Mouse (Mus musculus) heart, adult 11 months (tissue): Measurements from ENCODE around the gene Phldb1.

Source experiments
- DNase-seq: peaks from one replicate; pipeline ENCODE4 v3.0.0; 2022

Phldb1 gene

DNA sequence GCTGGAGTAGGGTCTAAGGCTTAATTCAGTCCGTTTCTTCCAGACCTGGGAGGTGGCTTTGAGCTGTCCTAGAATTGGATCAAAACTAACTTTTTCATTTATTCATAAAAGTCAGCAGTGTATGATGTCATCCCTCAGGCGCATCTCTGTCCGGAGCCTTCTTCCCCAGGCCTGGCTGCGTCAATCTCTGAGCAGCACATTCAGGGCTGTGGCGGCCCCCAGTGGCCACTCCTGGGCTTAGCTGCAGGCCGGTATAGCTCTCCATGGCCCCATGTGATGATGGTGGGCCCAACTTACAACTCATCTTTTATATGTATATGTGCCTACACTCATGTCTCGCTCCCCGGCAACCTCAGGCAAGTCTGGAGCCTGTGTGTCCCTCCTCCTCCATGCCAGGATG lies 83.0 kb downstream of the Phldb1 start:
- DNase-seq, result peak; percentile 95

DNA sequence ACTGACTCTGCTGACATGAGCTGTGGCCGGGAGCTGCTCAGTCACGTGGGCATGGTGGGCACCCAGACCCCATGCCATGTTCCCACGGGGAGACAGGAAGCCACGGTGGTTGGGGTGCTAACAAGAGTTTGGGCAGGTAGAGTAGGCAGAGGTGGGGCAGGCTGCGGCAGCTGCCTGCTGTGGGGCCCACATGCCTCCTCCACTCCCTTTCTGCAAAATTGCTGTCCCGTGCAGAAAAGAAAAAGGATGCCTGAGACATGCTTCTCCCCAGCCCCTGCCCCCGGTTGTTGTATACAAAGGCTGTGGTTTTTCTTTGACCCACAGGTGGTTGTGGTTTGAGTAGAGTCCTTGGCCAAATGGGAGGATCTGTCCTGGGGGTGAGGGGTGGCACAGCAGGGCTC lies 86.1 kb downstream of the Phldb1 start:
- peak; percentile 86 for DNase-seq

DNA sequence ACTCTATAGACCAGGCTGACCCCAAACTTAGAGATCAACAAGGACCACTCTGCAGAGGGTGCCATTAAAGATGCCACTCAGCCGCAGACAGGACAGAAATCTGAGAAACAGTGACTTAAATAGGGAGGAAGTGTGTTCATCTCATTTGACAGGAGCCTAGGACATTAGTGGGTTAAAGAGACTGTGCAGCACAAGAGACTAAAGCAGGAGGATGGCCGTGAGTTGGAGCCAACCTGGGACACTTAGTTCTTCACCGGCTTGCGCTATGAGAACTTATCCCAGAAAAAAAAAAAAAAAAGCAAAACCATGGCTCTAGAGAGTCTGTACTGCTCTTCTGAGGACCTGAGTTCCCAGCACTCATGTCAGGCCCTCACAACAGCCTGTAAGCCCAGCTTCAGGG lies 87.3 kb downstream of the Phldb1 start:
- peak; percentile 68 for DNase-seq

DNA sequence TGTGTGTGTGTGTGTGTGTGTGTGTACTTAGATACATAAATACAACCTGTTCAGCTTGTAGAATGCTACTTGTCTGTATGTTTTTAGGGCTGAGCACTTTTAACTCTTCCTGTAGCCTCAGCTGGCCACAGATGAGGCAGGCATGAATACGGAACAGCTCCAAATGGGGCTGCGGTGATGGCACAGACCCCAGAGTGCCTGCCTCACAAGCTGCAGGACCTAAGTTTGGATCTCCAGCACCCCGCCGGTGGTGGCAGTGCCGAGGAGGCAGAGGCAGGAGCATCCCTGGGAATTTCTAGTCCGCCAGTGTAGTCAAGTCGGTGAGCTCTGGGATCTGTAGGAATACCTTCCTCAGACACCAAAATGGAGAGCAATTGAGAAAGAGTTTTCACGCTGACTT lies 88.0 kb downstream of the Phldb1 start:
- peak; percentile 64 for DNase-seq

DNA sequence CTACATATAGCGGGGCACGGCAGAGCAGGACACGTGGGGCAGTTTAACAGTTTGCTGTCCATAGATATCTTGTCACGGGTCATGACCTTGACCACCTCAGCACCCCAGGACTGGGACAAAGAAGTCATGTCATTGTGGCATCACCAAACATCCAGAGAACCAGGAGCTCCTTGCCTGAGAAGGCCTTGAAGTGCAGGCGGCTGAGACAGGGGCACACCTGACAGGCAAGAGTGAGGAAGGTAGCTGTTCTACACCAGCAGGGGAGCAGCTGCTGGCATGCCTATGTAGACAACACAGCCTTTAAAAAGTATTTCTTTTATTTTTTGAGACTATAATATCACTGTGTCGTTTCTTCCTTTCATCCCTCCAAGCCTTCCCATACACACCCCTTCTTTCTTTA lies 88.6 kb downstream of the Phldb1 start:
- no peak for DNase-seq

DNA sequence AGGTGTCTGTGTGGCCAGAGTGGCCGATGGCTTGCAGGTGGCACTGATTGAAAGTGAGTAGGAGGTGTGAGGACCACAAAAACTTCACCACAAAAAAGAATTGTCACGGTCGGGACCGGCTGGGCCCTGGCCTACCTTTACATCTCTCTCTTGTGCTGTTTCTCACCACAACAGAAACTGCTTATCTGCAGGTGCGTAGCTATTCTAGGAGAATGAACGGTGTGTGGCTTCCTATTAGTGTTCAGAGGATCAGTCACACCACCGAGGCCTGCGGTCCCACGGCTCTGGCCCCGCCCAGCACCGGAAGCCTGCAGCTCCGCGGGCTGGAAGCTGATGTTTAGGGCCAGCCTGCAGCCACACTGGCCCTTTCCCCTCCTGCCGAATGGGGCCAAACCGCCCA lies 89.1 kb downstream of the Phldb1 start:
- DNase-seq, result peak; percentile 95

DNA sequence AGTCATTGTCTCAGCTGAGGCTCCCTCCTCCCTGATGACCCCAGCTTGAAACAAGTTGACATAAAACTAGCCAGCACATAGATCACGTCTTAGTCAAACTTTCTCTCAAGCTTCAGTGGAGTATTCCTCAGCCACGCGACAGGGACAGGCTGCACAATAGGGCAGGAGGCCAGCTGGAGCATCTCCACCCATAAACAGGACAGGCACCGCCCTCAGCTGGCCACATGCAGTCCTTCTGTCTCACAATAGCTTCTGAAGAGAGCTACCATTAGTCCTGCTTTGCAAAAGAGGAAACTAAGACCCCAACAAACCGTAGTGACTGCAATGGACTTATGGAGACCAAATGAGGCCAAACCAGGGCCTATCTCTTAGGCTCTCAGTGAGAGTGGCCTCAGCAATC lies 89.5 kb downstream of the Phldb1 start:
- DNase-seq, result peak; percentile 97

DNA sequence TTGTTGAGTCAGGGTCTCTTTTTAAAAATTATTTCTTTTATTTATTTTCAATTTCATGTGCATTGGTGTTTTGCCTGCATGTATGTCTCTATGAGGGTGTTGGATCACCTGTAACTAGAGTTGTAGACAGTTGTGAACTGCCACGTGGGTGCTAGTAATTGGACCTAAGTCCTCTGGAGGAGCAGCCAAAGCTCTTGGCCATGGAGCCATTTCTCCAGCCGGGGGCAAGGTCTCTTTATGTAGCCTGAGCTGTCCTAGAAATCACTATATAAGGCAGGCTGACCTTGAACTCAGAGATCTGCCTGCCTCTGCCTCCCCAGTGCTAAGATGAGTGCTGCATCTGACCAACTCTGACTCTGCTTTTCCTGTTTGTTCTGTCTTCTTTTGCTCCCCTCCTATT lies 90.8 kb downstream of the Phldb1 start:
- peak; percentile 70 for DNase-seq

DNA sequence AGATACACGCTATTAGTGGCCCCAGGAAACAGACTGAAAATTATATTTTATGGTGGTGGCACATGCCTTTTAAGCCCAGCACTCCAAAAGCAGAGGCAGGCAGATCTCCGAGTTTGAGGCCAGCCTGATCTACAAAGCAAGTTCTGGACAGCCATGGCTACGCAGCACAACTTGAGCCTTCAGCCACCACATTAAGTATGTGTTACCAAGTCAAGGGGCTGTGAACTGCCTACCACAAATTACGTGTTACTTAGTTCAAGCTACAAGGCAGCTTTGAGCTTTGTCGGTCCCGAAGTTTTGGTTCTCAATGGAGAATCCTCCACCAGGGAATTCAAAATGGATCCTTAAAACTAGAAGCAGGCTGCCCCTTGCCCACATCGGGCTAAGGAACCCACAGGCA lies 91.9 kb downstream of the Phldb1 start:
- peak; percentile 71 for DNase-seq

DNA sequence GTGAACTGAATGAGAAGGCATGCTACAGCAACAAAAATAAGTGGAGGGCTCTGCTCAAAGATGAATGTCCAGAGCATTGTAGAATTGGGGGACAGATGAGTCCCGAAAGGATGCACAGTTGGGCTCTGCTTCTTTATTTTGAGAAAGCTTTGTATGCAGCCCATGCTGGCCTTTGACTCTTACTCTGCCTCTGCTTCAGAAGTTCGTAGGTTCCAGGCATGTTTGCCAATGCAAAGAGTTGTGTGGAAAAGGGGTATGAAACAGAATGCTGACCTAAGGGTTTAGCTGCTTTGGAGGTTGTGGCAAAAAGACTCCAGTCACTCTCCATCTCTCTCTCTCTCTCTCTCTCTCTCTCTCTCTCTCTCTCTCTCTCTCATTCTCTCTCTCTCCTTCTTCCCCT lies 93.4 kb downstream of the Phldb1 start:
- DNase-seq, result peak; percentile 44

DNA sequence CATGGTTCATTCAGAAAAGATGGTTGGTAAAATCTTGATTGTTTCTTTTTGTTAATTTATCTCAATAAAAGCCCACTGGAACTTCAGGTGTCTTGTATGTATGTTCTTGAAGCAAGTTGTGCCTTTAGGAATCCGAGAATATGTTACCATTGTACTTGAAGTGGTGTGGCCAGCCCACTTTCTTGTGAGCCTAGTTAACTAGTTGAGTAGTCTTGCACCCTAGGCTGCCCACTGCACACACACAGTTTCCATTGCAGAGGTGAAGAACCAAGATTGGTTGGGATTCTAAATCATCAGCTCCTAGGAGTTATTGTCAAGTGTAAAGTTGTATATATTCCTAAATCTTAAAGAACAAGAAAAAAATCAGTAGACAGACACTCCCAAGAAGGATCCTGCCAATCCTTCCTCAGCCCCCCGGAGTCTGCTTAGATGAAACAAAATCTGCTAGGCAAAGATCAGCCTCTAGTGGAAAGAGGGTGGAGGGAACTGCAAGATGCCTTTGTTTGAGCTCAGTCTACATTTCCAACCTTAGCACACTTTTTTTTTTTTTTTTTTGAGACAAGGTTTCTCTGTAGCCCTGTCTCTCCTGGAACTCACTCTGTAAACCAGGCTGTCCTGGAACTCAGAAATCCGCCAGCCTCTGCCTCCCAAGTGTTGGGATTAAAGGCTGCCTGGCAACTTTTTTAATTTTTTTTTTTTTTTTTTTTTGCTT lies 94.2 kb downstream of the Phldb1 start:
- DNase-seq, result peak; percentile 52

DNA sequence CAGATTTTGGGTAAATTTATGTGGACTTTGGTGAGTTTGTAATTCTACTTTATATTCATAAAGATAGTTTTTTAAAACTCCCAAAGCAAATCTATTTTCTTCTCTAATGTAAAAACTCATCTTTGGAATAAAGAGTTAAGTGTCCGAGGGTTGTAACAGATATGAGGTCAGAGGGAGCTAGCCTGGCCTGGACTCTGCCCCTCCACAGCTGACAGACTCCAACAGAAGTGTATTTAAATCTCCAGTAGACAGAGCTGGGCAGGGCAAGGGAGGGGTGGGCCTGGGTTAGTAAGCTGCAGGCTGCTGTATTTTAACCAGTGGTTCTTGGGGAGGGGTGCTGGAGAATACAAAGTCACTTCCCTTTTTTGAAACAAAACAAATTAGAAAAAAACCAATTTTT lies 95.0 kb downstream of the Phldb1 start:
- DNase-seq, result peak; percentile 83

DNA sequence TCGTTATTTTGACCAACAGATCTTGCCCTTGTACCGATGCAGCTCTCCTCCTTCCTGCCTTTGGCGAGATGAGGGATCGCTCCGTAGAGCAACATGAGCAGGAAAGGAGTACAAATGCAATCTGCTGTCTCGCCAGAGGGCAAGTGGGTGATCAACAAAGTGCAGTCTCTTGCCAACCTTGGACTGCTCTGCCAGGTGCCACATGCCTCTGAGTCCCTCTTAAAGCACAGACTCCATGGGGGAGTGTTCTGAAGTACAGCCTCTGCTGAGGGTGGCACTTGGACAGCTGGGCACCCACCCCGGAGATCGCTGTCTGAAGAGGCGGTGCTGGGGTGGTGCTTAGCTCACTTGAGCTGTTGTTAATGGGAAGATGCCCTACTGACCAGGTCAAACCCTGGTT lies 96.3 kb downstream of the Phldb1 start:
- DNase-seq, result peak; percentile 95

DNA sequence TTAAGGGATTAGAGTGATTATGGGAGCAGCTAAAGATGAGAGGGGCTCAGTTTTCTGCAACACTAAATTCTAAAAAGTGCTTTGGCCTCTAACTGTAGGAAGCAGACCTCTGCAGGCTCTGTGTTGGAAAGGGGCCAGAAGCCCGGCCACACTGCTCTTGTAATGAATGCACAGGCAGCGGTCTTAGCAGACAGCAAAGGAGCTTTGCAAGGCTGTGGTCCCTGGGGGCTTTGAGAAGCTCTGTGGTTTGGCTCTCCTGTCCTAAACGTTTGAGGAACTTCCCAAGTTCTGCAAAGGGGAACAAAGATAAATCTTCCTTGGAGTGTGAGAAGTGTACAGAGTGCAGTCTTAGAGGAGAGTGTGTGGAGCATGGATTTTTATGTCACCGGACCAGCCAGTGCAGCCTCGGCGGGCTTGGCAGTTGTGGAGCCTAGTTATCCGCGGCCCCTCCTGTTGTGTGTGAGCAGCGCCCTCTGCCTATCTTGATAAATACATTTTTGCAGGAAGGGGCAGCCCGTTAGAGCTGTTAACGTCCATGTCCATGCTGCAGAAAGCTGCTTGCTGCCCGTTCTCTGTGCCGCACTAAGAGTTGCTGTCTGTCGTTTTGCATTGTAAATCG lies 97.3 kb downstream of the Phldb1 start:
- peak; percentile 95 for DNase-seq
